Mouse (Mus musculus) myocyte (in vitro differentiated cells): ENCODE results near the gene Zbtb40. TPM values are rescaled to one million over a fixed set of nuclear protein-coding genes. Genes with fewer than 3 reads are reported as not detected.

ENCODE experiments used
- H3K27me3 ChIP-seq: one replicate; pipeline ENCODE4 v1.6.1; 2011; ENCODE audit not compliant: control insufficient read depth, insufficient read depth, insufficient read length
- H3K36me3 ChIP-seq: one replicate; pipeline ENCODE4 v1.6.1; 2011; ENCODE audit not compliant: control insufficient read depth, insufficient read depth
- H3K4me2 ChIP-seq: one replicate; pipeline ENCODE4 v1.6.1; 2011; ENCODE audit warnings: low read depth, control low read depth
- H3K4me3 ChIP-seq: one replicate; pipeline ENCODE4 v1.5.1; 2011; ENCODE audit warnings: mild to moderate bottlenecking, control low read depth, moderate library complexity
- H3K79me2 ChIP-seq: one replicate; pipeline ENCODE4 v1.6.1; 2011; ENCODE audit not compliant: control insufficient read depth, insufficient read depth
- H3ac ChIP-seq: one replicate; pipeline ENCODE4 v1.6.1; 2011; ENCODE audit not compliant: control insufficient read depth, insufficient read length
- CEBPB ChIP-seq: IDR thresholded peaks from 2 replicates; pipeline ENCODE4 v1.6.1; 2011; ENCODE audit warnings: mild to moderate bottlenecking, moderate library complexity; ENCODE audit not compliant: poor library complexity, insufficient read depth, severe bottlenecking
- E2F4 ChIP-seq: IDR thresholded peaks from one replicate; pipeline ENCODE4 v1.6.1; 2011; ENCODE audit warnings: mild to moderate bottlenecking, control low read depth, moderate library complexity; ENCODE audit not compliant: insufficient read depth
- MAX ChIP-seq: IDR thresholded peaks from one replicate; pipeline ENCODE4 v1.6.1; 2011; ENCODE audit warnings: low read depth, mild to moderate bottlenecking, control low read depth
- MYOD1 ChIP-seq, 3 experiments: IDR thresholded peaks; one replicate each; pipeline ENCODE4 v1.6.1; 2011; ENCODE audit warnings: control low read depth in 2 of 3, low read depth in 2 of 3, mild to moderate bottlenecking in 2 of 3, moderate library complexity in 1 of 3; ENCODE audit not compliant: insufficient read length in 2 of 3, control insufficient read depth in 1 of 3
- MYOG ChIP-seq, 3 experiments: IDR thresholded peaks; one replicate each; pipeline ENCODE4 v1.6.1; 2011; ENCODE audit warnings: control low read depth in 2 of 3, low read depth in 2 of 3, mild to moderate bottlenecking in 2 of 3; ENCODE audit not compliant: insufficient read length in 2 of 3, control insufficient read depth in 1 of 3, insufficient read depth in 1 of 3
- POLR2A ChIP-seq: IDR thresholded peaks from one replicate; pipeline ENCODE4 v1.6.1; 2011; ENCODE audit warnings: low read depth, mild to moderate bottlenecking, control low read depth, moderate library complexity; ENCODE audit not compliant: insufficient read length
- POLR2AphosphoS2 ChIP-seq: IDR thresholded peaks from one replicate; pipeline ENCODE4 v1.6.1; 2011; ENCODE audit warnings: low read depth, control low read depth; ENCODE audit not compliant: insufficient read length
- REST ChIP-seq: IDR thresholded peaks from one replicate; pipeline ENCODE4 v1.6.1; 2011; ENCODE audit warnings: mild to moderate bottlenecking, control low read depth, moderate library complexity; ENCODE audit not compliant: insufficient read depth, insufficient read length
- SRF ChIP-seq: IDR thresholded peaks from one replicate; pipeline ENCODE4 v1.6.1; 2011; ENCODE audit warnings: low read depth; ENCODE audit not compliant: control insufficient read depth, insufficient read length
- TCF12 ChIP-seq: IDR thresholded peaks from one replicate; pipeline ENCODE4 v1.6.1; 2011; ENCODE audit warnings: mild to moderate bottlenecking, control low read depth; ENCODE audit not compliant: poor library complexity, insufficient read depth, severe bottlenecking
- TCF3 ChIP-seq: IDR thresholded peaks from one replicate; pipeline ENCODE4 v1.6.1; 2011; ENCODE audit warnings: low read depth, control low read depth; ENCODE audit not compliant: insufficient read length
- USF1 ChIP-seq: IDR thresholded peaks from one replicate; pipeline ENCODE4 v1.6.1; 2011; ENCODE audit warnings: low read depth, mild to moderate bottlenecking, control low read depth, moderate library complexity
- polyA plus RNA-seq: library from polyadenylated mRNA; unstranded; fragments of >200 nt; fragmentation: generic; extraction: Trizol; gene quantifications from one replicate; pipeline ENCODE4 v1.2.1, GENCODE M21; 2012; ENCODE audit warnings: missing spikeins

Gene Zbtb40
- polyA plus RNA-seq, 1 experiment: 7.4 TPM

DNA sequence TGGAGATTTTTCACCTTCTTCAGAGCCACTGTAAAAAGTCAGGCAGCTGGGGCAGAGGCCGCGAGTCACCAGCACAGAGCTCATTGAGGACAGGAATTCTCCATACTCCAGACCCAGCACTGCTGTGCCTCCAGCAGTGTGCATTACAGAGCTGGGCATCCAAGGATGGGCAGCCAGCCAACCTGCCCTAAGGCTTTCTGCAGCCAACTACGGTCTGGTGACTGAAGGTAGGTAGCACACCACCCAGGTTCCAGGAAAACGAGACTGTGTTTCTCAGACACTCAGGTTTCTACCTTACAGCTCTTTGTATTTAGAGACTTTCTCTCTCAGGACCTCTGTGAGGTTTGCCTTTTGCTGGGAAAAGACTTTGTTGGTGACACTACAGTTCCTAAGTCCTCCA, 67.7 kb downstream of the Zbtb40 start:
- Histone ChIP-seq H3K79me2 (no peaks in the 10 kb centered on the region), H3K27me3 (peaks cover 22% of the 10 kb centered on the region), H3ac (no peak overlapping the region), H3K4me2 (no peak overlapping the region), H3K4me3 (no peak overlapping the region), H3K36me3 (no peaks in the 10 kb centered on the region)
- no peak for TF ChIP-seq MAX
- no peak for TF ChIP-seq TCF12
- TF ChIP-seq POLR2A: no peak
- no peak for TF ChIP-seq MYOG (IDR thresholded peaks at IDR 0.05; ENCODE audit: control insufficient read depth in 1 of 3, insufficient read depth in 1 of 3, insufficient read length in 2 of 3, low read depth in 2 of 3)
- TF ChIP-seq CEBPB: no peak
- TF ChIP-seq MYOD1 (IDR thresholded peaks at IDR 0.05; ENCODE audit: control insufficient read depth in 1 of 3, insufficient read length in 2 of 3, low read depth in 2 of 3): no peak
- TF ChIP-seq SRF: no peak
- no peak for TF ChIP-seq TCF3
- no peak for TF ChIP-seq E2F4
- TF ChIP-seq USF1: no peak
- no peak for TF ChIP-seq POLR2AphosphoS2

DNA sequence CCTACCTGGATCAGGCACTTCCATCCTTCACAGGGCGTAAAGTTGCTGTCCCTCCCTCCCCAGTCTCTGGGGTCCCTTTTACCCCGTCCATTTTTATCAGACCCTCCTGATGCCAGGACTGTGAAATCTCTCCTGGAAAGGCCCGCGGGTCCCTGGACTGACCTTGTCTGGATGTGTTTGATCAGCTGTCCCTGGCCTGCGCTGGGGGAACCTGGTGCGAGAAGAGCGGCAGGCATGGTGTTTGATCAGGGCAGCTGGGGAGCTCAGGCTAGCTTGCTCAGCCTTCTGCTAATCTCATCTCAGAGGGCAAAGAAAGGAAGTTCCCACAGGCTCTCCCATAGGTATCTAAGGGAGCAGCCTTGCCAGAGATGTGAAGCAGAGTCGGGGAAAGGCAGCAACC, 71.4 kb downstream of the Zbtb40 start:
- TF ChIP-seq POLR2AphosphoS2: peak; percentile 4
- no peak for TF ChIP-seq TCF12
- TF ChIP-seq USF1: no peak
- no peak overlapping the region for H3K4me2 ChIP-seq
- peaks cover 57% of the 10 kb centered on the region for H3K27me3 ChIP-seq
- no peaks in the 10 kb centered on the region for H3K36me3 ChIP-seq
- no peak overlapping the region for H3K4me3 ChIP-seq
- H3ac ChIP-seq: no peak overlapping the region
- no peaks in the 10 kb centered on the region for H3K79me2 ChIP-seq

DNA sequence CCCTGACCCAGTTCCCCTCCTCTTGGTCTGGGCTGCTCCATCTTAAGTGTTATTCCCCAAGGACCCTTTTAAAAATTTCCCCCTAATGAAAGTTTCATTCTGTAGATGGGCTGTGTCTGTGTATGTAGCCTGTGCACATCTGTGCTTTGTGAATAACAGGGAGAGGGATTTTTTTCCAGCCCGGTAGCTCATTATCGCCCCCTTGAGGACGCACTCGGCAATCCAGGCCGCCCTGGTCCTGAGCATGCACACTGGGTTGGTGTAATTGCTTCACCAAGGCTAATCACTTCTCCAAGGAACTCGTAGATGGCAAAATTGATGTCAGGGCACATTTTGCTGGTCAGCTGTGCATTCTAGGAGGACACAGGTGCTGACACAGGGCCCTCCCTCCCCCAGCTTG, 77.7 kb downstream of the Zbtb40 start:
- Histone ChIP-seq H3K4me2 (no peak overlapping the region), H3K27me3 (peaks cover 67% of the 10 kb centered on the region), H3ac (no peak overlapping the region), H3K4me3 (no peak overlapping the region), H3K36me3 (no peaks in the 10 kb centered on the region), H3K79me2 (no peaks in the 10 kb centered on the region)
- TF ChIP-seq POLR2A (no peak), REST (no peak), TCF3 (no peak), MAX (no peak), CEBPB (no peak), MYOD1 (IDR thresholded peaks at IDR 0.05; ENCODE audit: control insufficient read depth in 1 of 3, insufficient read length in 2 of 3, low read depth in 2 of 3) (no peak), MYOG (IDR thresholded peaks at IDR 0.05; ENCODE audit: control insufficient read depth in 1 of 3, insufficient read depth in 1 of 3, insufficient read length in 2 of 3, low read depth in 2 of 3) (no peak), SRF (no peak), TCF12 (no peak), POLR2AphosphoS2 (no peak), USF1 (no peak)

DNA sequence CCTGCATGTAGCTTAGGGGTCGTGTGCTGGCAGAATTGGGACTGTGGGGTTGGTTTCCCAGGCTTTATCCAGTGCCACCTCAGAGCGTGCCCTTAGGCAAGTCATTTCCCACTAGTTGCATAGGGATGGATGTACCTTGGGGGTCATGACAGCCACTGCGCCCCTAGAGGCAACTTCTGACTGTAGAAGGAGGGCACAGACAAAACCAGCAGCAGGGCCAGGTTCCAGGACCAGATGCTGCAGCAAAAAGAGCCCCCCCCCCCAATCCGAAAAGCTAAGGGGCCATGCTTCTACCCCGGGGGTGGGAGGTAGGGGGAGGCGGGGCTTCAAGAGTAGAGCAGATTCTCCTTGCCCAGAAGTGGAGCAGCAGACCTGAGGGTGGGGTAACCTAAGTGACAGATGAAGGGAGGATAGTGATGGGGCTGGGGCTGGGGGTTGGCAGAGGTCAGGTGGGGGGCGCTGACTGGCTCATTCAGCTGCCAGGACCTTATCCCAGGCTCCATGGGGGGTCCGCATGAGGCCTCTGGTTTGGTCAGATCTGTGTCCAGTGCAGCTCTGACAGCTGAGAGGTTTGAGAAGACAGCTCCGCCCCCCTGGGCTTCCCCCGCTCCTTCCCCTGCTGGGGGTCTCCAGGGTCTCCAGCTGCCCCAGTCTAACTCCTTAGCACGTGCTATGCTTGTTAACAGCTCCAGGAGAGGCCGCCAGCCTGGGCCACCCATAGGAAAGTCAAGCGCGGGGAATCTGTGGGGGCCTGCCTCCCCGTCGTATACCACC, 78.9 kb downstream of the Zbtb40 start:
- no peaks in the 10 kb centered on the region for H3K36me3 ChIP-seq
- H3K79me2 ChIP-seq: no peaks in the 10 kb centered on the region
- H3K4me3 ChIP-seq: no peak overlapping the region
- TF ChIP-seq SRF: no peak
- TF ChIP-seq MYOG (IDR thresholded peaks at IDR 0.05; ENCODE audit: control insufficient read depth in 1 of 3, insufficient read depth in 1 of 3, insufficient read length in 2 of 3, low read depth in 2 of 3): no peak
- TF ChIP-seq TCF3: no peak
- TF ChIP-seq USF1: no peak
- TF ChIP-seq TCF12: no peak
- TF ChIP-seq CEBPB: no peak
- TF ChIP-seq E2F4: no peak
- no peak for TF ChIP-seq MAX
- TF ChIP-seq POLR2AphosphoS2: no peak
- no peak for TF ChIP-seq MYOD1 (IDR thresholded peaks at IDR 0.05; ENCODE audit: control insufficient read depth in 1 of 3, insufficient read length in 2 of 3, low read depth in 2 of 3)
- TF ChIP-seq POLR2A: no peak
- TF ChIP-seq REST: no peak
- H3K4me2 ChIP-seq: no peak overlapping the region
- peaks cover 55% of the 10 kb centered on the region for H3K27me3 ChIP-seq
- H3ac ChIP-seq: no peak overlapping the region

DNA sequence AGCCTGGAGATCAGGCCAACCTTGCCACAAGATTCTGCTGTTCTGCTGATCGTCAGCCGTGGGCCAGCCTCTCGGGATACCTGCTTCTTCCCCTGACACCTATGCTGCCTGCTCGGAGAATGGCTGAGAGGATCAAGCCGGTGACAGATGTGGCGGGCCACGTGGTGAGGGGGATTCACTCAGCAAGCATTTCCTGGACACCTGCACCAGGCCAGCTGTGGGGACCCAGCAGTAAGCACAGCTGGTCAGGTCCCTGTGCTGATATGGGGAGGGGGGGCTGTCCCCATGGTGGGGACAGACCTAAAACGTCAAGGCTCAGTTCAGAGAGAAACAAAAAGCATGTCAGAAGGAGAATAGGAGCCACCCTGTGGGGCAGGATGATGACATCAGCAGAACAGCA, 79.5 kb downstream of the Zbtb40 start:
- Histone ChIP-seq H3K79me2 (no peaks in the 10 kb centered on the region), H3K27me3 (peaks cover 50% of the 10 kb centered on the region), H3K4me2 (no peak overlapping the region), H3ac (no peak overlapping the region), H3K36me3 (no peaks in the 10 kb centered on the region), H3K4me3 (no peak overlapping the region)
- no peak for TF ChIP-seq POLR2A
- TF ChIP-seq TCF12: no peak
- no peak for TF ChIP-seq MAX
- no peak for TF ChIP-seq MYOD1 (IDR thresholded peaks at IDR 0.05; ENCODE audit: control insufficient read depth in 1 of 3, insufficient read length in 2 of 3, low read depth in 2 of 3)
